Mouse (Mus musculus): ENCODE measurements around the gene Tirap.
"Not testable (repeated sequence)": the region's sequence is repeated elsewhere in the genome, so short reads cannot be mapped to it uniquely, and the experiment has no call there.

Gene Tirap

DNA sequence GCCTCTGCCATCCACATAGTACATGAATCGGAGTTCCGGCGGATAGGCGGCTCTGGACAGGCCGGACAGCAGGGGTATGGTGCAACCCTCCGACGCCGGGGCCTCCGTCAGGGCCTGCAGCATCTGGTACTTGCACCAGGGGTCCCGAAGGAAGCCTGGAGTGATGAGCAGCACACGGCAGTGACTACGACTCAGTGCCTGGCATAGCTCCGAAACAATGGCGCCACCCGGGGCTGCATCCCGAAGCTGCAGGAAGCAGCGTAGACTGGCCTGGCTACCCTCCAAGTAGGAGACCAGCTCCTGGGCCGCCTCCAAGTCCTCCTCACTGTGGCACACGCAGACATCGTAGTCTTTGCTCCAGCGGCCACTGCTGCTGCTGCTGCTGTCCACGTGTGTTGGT, 11.4 kb downstream of the Tirap start:
- no peak for DNase-seq (ENCODE audit: low spot score in 2 of 2)

DNA sequence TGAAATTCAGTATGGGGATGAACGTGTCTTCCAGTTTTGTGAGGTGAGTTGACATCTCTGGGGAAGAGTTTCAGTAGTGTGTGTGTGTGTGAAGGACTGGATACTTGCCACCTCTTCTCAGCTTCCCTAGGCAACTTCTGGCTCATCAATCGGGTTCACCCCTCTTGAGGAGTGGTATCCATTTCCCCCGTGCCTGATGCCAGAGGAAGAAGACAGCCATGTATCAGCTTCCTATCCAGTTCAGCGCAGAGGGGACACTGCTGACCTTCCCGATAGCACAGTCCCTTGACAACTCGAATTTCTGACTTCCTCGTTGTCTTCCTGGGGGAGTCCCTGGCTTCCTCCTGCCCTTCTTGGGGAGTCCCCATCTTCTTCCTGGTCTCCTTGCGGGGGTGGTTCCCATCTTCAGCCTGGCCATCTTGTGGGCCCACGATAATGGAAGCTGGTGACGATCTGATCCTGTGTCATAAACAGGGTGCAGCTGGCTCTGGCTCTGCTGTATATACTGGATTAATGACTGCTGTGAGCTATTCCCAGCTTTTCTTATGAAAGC, 12.7 kb downstream of the Tirap start:
- DNase-seq (ENCODE audit: low spot score in 2 of 2): no peak

DNA sequence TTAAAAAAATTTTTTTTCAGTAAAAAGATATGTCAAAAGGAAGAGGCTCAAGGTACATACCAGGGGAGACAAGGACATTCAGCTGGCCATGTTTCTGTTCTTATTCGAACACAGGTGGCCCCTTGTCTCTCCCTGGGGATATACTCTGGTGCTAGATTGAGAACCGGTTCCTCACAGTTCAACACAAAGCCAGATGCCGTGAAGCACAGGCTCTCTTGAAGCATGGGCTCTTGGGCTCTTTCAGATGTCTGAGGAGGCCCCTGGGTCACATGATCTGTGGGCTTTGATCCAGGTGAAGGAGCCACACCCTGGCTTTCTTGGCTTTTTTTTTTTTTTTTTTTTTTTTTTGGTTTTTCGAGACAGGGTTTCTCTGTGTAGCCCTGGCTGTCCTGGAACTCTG, 13.7 kb downstream of the Tirap start:
- DNase-seq (ENCODE audit: low spot score in 2 of 2): peak in 1 of 2 experiments; percentile 44

DNA sequence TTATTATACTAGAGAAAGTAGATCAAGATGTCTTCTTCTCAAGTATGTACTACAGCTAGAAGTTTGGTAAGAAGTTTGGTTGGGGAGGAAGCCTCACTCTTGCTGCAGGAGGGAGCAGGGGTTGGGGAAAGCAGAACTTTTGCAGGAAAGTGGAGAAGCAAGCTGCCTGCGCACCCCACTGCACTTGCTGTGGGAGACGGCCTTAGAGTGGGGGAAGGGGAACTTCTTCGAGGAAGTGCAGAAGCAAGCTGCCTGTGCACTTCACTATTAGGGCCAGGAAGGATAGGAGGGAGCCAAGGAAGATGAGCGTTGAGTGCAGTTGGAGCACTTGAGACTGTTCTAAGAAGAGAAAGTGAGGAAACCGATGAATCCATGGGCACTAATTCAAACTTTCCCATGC, 16.7 kb downstream of the Tirap start:
- DNase-seq (ENCODE audit: low spot score in 2 of 2): no peak

DNA sequence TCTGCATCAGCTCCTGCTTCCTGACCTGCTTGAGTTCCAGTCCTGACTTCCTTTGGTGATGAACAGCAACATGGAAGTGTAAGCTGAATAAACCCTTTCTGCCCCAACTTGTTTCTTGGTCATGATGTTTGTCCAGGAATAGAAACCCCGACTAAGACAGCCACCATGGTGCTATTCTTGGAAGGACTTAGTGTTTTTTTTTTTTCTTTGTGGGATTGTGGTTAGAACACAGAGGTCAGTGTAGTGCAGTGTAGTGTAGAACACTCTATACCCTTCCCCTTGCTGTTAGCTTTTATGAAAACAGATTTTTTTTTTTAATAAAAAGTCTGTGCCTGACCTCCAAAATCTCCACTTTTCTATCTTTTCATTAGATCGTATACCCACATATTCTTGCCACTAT, 17.3 kb downstream of the Tirap start:
- DNase-seq (ENCODE audit: low spot score in 2 of 2): no peak

DNA sequence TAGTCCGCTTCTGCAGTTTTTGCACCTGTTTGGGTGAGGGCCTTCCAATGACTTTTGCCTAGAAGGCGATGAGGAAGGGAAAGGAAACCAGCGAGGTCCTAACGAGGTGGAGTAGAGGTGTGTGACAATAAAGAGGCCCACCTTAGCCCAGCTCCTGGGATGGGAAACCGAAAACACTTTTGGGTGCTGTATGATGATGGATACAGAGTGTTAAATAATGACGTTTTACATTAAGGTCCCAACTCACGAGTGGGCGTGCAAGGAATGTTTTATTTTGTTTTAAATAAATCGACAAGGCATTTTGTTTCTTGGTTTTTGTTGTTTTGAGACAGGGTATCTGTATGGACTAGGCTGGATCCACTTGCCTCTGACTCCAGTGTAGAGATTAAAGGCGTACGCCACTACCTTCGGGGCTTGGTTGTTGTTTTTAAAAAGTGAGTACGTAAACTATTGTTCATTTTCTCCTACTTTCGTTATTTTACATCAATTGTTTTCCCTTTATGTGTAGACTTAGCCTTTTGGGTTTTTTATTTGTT, 23.9 kb downstream of the Tirap start:
- no peak for DNase-seq (ENCODE audit: low spot score in 2 of 2)

DNA sequence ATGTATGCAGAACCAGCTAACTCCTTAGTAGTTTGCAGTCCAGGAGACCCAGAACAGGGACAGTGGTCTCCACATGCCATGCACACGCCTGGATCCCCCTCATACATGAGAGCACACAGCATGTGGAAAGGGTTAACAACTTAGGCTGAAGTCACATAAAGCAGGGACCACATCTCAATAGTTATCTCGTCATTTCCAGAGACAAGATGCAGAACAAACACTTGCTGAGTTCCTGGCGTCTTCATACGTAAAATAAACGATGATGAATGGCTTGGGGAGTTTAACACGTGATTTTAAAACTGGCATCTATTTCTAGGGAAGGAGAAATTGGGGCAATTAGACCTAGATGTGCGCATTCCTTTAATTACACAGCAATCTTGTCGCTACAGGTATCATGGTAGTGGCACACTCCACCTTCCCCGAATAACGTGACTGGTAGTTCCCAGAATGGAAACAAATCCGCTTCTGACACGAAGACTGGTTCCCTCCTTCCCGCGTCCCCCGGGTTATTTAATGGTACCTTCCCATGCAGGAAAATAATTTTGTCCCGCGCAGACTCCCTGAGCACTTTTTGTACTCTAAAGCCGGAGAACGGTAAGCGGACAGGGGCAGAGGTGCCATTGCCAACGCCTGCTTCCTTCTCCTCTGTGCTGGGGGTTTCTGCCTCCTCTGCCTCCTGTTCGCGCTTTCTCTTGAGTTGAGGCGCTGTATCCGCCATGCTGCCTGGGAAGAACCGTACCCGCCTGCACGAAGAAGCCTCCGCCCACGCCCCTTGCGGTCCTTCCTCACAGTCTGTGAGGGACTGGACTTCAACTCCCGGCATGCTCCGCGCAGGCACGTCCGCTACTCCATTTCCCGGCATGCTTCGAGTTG, 24.6 kb downstream of the Tirap start, which contains the start of gene Dcps:
Gene Dcps, minus strand, starts transcription at position 811 of the 873 bp plus-strand sequence.
- DNase-seq (ENCODE audit: low spot score in 2 of 2): peak; percentile 88 to 99

DNA sequence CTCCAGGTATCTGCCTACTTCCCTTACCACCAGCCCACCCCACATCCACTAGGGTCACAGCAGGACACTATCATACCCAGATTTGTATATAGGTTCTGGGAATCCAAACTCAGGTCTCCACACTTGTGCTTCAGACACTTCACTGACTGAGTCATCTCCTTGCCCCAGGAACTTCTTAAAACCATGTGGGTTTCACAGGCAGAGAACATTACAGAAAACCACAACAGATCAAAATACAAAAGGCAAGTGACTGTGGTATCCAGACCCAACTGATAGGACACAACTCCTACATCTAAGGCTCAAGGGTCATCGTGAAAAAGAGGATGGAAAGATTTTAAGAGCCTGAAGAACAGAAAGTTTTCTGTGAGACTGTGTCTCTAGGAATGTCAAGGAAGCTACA, 26.8 kb downstream of the Tirap start:
- DNase-seq (ENCODE audit: low spot score in 2 of 2): no peak

DNA sequence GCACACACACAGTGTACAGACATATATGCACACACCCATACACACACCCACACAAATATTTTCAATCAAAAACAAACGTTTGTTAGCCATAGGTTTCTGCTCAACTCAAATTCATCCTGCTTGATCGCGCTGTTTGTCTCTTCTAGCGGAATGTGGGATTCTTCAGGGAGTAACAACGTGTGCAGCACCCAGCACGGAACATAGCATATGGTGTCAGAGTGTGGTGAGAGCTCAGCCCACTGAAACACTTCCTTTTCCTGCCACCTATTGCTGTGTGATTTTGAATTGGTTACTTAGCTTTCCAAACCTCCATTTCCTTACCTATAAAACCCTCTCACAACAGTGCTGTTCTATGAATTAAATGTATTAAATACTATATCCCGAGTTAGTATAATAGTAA, 30.0 kb downstream of the Tirap start:
- DNase-seq (ENCODE audit: low spot score in 2 of 2): no peak

DNA sequence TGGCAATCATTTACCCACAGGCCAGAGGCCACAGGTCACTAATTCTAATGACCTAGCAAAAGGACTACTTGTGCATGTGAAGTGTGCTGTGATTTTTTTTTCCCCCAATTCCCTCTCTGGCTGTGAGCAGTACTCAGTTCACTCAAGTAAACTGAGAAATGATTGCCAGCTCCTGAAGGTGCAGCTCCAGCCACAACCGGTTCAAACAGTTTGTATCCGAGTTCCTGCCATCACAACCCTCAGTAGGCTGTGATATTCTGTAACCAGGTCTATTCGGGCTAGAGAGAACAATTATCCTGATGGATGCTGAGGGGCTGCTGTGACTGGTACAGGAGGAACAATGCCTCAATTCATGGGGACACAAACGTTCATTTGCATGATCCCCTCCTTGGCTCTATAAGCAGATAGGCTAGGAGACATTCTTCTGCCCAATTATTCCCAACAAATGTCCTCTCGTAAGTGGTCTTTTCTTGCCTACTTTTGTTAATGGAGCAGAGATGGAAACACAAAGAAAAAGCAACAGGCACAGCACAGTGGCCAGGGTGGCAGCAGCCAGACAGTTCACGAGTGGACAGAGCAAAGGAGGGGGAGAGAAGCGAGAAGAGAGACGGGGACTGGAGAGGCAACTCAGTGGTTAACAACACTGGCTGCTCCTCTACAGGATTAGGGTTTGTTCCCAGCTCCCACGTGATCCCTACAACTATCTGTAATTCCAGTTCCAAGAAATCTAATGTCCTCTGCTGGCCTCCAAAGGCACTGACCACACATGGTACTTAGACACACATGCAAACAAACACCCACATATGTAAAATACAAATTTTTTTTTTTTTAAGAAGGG, 33.1 kb downstream of the Tirap start:
- no peak for DNase-seq (ENCODE audit: low spot score in 2 of 2)

DNA sequence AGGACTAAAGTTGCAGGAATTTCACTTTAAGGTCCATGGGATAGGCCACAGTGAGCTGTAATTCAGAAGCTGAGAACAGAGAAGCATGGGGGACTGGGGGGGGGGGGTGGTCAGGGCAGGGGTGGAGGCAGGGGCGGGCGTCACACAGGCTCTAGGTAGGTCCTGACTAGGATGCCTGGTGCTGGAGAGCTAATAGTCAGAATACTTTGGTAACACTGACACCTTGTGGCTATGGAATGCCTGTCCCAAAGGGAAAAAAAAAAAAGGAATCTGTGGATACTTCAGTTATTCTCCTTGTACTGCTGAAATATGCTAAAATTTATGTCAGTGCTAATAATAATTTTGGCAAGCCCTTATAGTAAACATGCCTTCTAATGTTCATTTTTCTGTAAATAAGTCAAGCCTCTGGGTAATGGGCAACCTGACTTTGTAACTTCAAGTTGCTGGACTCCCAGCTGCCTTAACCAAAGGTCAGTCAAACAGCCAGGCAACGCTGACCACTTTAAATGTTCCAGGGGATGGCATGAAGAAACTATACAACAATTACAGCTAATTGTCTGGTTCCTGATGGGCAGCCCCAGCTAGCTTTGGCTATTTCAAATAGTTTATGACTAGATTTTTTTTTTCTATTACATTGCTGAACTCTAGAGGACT, 33.8 kb downstream of the Tirap start:
- DNase-seq (ENCODE audit: low spot score in 2 of 2): no peak

DNA sequence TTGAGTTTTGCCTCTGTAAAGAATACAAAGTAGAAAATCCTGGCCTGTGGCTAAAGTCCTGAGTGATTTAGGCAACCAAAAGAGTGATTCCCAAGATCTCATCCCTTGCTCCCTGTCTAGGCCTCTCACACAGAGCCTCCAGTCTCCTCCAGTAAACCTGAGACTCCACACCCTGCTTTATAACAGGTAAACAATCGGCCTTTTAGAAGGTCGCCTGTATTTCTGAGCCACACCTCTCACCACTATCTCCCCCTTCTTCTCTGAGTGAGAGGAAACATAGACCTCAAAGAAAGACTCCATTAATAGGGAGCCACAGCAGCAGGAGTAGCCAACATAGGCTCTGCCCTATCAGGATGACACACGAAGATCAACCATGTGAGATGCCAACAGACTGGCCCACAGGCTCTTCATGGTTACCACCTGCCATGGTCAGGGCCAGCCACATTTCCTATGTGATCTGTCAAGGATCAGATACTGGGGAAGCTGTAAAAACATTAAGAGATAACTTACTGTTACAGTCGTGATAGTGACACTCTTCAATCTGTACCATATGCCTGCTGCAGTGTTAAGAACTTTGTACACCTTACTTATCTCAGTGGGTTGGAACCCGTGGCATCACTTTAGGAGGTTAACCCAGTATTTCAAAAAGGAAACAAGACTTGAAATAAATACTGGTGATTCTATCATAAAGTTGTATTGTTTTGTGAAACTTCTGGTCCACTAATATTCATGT, 35.8 kb downstream of the Tirap start:
- no peak for DNase-seq (ENCODE audit: low spot score in 2 of 2)

DNA sequence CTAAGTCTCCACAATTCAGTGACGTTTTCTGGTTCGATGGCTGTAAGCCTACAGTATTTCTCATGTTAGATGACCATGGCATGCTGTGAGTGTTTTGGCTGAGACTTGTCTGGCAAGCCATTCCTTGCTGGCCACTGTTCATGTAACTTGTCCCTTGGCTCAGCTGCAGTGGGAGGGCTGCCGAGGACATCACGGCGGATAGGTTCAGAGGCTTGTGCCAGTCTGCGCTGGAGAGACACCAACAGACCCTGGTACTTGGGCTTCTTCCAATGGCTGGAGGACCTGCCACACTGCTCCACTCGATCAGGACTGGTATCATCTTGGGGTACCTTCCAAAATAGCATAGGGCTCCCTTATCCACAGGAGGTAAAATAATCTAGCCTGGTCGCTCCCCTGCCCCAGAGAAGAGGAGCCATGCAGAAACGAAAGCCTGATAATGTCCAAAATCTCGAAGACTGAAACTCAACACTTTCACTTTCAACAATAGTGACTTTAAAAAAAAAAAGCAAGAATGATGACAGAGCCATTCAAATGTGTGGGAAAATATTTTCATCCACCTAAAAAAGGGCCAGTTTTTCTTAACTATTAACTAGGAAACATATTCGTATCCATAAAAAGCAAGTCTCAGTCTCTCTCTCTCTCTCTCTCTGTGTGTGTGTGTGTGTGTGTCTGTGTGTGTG, 36.9 kb downstream of the Tirap start:
- no peak for DNase-seq (ENCODE audit: low spot score in 2 of 2)

DNA sequence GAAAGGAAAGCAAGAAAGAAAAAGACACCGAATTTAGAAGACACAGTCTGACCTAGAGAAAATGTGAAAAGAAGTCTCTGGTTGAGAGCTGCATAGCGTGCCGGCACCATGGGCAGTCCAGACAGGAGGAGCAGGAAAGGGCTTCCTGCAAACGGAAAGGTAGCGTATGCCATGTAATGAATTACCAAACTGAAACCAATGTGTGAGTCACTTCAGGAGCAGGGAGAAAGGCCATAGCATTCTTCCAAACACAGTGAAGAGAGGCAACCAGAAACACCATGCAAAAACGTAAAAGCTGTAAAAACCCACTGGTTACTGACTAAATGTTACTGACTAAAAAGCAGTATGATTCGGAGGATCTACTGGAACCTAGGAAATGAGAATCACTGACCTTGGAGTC, 38.4 kb downstream of the Tirap start:
- DNase-seq (ENCODE audit: low spot score in 2 of 2): no peak

DNA sequence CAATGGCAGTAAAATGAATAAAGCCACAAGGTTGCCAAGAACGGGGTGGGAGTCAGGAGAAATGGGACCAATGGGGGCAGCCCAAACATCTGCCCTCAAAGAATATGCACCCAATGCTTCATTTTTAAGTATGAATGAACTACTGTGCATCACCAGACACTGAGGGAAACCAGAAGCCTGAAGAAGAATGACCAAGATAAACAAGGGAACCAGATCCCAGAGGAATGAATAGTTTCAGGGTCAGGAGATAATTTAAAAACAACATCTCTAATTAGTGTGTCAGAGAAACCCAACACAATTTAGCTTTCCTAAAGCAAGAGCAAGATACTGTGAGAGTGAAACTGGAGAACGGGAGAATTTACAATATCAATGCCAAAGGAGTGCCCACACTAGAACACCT, 39.4 kb downstream of the Tirap start:
- DNase-seq (ENCODE audit: low spot score in 2 of 2): no peak

DNA sequence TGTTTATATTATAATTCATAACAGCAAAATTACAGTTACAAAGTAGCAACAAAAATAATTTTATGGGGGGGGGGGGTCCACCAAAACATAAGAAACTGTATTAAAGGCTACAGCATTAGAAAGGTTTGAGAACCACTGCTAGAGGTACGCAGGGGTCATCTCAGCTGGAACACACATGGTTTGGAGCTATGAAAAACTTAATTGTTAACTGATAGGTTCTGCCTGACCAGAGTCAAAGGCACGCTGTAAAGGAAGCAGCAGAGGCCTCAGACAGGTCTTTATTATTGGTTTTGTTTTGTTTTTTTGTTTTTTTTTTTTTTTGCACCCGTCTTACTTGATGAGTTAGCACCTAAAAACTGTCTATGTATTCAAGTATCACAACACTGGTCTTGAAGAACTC, 41.6 kb downstream of the Tirap start:
- DNase-seq (ENCODE audit: low spot score in 2 of 2): no peak

DNA sequence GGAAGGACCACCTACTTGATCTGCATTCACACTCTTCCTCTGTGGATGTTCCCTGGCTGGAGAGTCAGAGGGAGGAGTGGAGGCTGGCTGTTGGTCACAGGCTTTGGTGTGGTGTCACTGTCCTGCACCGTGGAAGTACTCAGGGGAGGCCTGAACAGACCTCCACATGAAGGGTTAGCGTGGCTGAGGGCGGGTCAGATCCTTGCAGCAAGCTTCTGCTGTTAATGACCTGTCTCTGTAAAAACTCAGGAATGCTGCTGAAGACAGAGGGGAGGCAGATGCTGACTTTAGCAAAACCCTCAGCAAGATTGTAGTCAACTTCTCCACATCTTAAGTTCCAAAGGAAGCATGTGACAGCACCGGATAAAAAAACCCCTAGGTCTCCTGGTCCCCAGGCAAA, 43.2 kb downstream of the Tirap start:
- no peak for DNase-seq (ENCODE audit: low spot score in 2 of 2)

DNA sequence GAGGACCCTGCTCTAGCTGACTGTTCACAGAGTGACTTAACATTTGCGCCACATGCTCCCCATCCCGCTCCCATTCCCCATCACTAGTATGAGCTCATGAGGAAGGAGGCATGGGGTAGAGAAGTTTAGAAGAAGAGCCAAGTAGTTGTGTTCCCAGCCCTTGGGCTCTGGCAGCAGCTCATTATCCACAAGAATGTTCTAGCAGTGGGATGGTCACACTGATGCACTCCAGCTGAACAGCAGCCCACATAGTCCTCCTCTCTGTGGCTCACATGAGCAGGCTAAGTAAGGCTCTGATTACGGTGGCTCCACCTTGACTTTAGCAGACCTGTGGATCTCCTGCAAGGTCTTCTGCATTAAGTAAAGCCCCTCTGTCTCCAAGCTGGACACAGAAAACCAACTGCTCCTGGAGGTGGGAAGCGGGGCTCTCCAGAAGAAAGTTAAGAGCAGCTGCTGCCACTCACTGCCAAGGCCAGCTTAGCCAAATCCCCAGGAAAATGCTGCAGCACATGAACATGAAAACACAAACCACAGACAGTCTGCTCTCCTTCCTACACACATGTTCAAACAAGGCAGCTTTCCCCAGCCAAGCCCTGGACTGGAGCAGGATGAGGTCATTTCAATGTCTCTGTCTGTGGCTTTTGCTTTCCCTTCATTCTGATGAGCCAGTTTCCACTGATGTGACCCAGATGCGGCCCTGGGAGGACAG, 43.9 kb downstream of the Tirap start:
- no peak for DNase-seq (ENCODE audit: low spot score in 2 of 2)

DNA sequence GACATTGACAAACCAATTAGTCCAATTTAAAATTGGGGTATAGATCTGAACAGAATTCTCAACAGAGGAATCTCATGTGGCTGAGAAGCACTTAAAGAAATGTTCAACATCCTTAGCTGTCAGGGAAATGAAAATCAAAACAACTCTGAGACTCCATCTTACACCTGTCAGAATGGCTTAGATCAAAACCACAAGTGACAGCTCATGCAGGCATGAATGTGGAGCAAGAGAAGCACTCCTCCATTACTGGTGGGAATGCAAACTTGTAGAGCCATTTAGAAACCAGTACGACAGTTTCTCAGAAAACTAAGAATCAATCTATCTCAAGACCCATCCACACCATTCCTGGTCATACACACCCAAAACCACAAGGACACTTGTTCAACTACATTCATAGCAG, 47.2 kb downstream of the Tirap start:
- DNase-seq (ENCODE audit: low spot score in 2 of 2): no peak

DNA sequence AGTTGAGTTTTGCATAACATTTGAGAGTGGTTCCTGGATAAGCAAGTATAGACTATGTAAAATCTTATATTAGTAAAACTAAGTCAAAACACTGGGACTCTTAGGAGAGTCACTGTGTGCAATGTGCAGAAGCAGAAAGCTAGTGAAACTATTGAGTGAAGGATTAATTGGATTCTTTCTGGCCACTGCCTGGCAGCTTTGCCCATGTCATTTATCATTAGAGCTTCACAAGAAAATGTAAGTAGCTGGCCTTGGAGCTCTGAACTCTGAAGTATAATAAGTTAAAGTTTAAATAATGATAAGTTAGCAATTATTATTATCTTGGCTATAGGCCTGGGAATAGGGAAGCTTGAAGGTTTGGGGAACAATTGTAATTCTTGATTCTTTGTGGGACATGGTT, 51.3 kb downstream of the Tirap start:
- DNase-seq (ENCODE audit: low spot score in 2 of 2): not testable (repeated sequence)
